Mouse (Mus musculus) embryonic facial prominence, embryonic 12.5 days (tissue): ENCODE measurements around the gene Gm49416. TPM values are rescaled to one million over a fixed set of nuclear protein-coding genes. Genes with fewer than 3 reads are reported as not detected.

Source experiments
- ATAC-seq: fragments of 200-750 bp; cut with Nextera tagmentation; 2 replicates; pipeline ENCODE4 v1.8.0; 2017; ENCODE audit not compliant: insufficient number of reproducible peaks, insufficient read depth, low FRiP score, low TSS enrichment
- H3K27ac ChIP-seq: fragments of 300-500 bp; sonication (generic); 2 replicates; pipeline ENCODE4 v1.5.1; 2016; ENCODE audit warnings: mild to moderate bottlenecking
- H3K27me3 ChIP-seq: fragments of 300-500 bp; sonication (generic); 2 replicates; pipeline ENCODE4 v1.6.1; 2016; ENCODE audit warnings: mild to moderate bottlenecking, moderate library complexity
- H3K36me3 ChIP-seq: fragments of 300-500 bp; sonication (generic); 2 replicates; pipeline ENCODE4 v1.6.1; 2016; ENCODE audit warnings: mild to moderate bottlenecking
- H3K4me1 ChIP-seq: fragments of 300-500 bp; sonication (generic); 2 replicates; pipeline ENCODE4 v1.6.1; 2016
- H3K4me2 ChIP-seq: fragments of 300-500 bp; sonication (generic); replicated peaks from 2 replicates; pipeline ENCODE4 v1.6.1; 2016; ENCODE audit warnings: mild to moderate bottlenecking, moderate library complexity
- H3K4me3 ChIP-seq: fragments of 300-500 bp; sonication (generic); 2 replicates; pipeline ENCODE4 v1.5.1; 2016; ENCODE audit warnings: mild to moderate bottlenecking
- H3K9ac ChIP-seq: fragments of 300-500 bp; sonication (generic); 2 replicates; pipeline ENCODE4 v1.6.1; 2016; ENCODE audit warnings: mild to moderate bottlenecking, moderate library complexity
- H3K9me3 ChIP-seq: fragments of 300-500 bp; sonication (generic); 2 replicates; pipeline ENCODE4 v1.6.1; 2016; ENCODE audit warnings: mild to moderate bottlenecking, moderate library complexity
- WGBS: fragments of 180-500 bp; shearing (Covaris S2); methylation state at CpG from one replicate; pipeline ENCODE4 v1.1.7; 2016; 5-methylcytosine and 5-hydroxymethylcytosine counted together
- polyA plus RNA-seq: library from polyadenylated mRNA; unstranded; fragments of >200 nt; fragmentation: Nextera tagmentation; extraction: Ambion mirVana; gene quantifications from 2 replicates; pipeline ENCODE4 v1.2.1, GENCODE M21; 2016

The Gm49416 gene
- polyA plus RNA-seq, 1 experiment from 2014 or later: not detected

DNA sequence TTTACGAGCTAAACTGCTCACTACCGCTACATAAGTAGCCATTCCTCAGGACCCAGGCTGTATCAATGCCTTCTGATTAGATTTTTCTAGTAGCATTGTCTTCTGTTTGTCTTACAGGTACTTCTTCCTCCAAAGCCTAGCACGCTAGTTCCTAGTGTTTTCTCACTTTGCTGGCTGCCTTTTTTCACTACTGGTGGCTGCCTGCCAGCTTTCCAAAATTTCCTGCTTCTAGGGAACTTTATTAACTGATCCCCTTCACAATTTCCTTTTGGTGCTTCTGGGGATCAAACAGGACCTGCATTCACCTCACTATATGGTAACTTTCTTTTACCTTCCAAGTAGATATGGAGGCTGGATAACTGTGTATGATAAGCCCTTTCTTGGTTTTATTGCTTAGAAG lies 10.4 kb downstream of the Gm49416 start:
- no peak for ATAC-seq
- Histone ChIP-seq H3K9me3 (no peaks in the 10 kb centered on the region), H3K4me1 (peaks cover 24% of the 10 kb centered on the region), H3K4me3 (peak overlapping the region; percentile 94), H3K27me3 (no peaks in the 10 kb centered on the region), H3K27ac (no peak overlapping the region), H3K4me2 (peak overlapping the region; percentile 59), H3K9ac (peak overlapping the region; percentile 92), H3K36me3 (peaks cover 36% of the 10 kb centered on the region)
- 68% methylated on average over 3 of the region's 3 CpGs for WGBS

DNA sequence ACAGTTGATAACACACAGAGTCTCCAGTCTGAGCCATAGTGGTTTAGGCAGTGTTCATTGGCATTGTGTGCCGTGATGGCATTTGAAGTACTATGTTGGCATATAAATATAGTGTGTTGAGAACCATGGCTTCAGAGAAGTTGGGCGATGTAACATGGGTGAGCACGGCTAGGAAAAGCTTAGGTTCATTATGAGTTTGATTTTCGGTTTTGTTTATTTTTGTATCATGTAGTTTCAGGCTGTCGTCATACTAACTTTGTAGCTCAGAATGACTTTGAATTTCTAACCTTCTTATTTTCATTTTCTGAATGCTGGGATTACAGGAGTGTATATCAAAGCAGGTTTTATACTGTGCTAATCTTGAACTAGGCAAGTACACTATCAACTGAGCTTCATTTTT lies 14.7 kb downstream of the Gm49416 start:
- Histone ChIP-seq H3K4me3 (no peak overlapping the region), H3K4me2 (no peak overlapping the region), H3K9me3 (no peaks in the 10 kb centered on the region), H3K9ac (no peak overlapping the region), H3K27me3 (no peaks in the 10 kb centered on the region), H3K4me1 (peaks cover 9% of the 10 kb centered on the region), H3K36me3 (peaks cover 58% of the 10 kb centered on the region), H3K27ac (no peak overlapping the region)
- ATAC-seq: no peak
- 90% methylated on average over 5 of the region's 5 CpGs for WGBS

DNA sequence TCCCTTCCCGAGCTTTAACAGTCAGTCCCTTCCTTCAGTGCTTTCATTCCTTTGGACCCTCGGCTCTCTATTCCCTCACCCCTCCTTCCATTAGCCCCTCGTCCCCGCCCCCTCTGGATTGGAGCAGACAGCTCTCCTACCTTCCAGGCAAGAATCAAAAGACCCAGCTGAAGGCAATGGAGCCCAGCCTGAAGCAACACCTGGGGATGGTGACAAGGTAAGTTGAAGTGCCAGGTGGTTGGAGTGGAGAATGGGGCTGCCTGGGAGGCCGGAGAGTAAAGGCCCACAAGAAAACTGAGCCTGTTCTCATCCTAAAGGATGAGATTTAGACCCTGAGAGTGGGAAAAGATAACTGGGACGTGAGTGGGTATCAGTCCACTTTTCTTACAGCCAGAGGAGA lies 19.8 kb downstream of the Gm49416 start:
- H3K9ac ChIP-seq: no peak overlapping the region
- no peak overlapping the region for H3K4me2 ChIP-seq
- H3K27me3 ChIP-seq: no peaks in the 10 kb centered on the region
- ATAC-seq: no peak
- WGBS: 92% methylated on average over 6 of the region's 6 CpGs
- no peak overlapping the region for H3K4me3 ChIP-seq
- peaks cover 95% of the 10 kb centered on the region for H3K36me3 ChIP-seq
- no peak overlapping the region for H3K27ac ChIP-seq
- H3K9me3 ChIP-seq: no peaks in the 10 kb centered on the region
- no peaks in the 10 kb centered on the region for H3K4me1 ChIP-seq

DNA sequence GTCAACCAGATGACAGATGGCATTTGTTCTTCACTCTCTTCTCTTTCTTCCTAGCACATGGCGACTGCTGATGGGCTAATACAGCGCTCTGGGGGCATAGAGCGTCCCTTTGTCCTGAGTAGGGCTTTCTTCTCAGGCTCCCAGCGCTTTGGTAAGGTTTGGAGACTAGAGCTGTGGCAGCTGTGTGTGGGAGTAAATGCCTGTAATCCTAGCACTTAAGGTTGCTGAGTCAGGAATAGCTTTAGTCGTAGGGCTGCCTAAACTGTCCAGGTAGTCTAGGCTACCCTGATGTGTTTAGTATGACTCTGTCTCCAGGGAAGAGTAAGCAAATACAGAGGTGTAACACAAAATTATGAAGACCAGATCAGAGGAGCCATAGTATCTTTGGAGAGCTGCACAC lies 23.1 kb downstream of the Gm49416 start:
- Histone ChIP-seq H3K4me1 (no peaks in the 10 kb centered on the region), H3K4me2 (no peak overlapping the region), H3K9me3 (no peaks in the 10 kb centered on the region), H3K27ac (no peak overlapping the region), H3K9ac (no peak overlapping the region), H3K27me3 (no peaks in the 10 kb centered on the region), H3K4me3 (no peak overlapping the region), H3K36me3 (peaks cover 98% of the 10 kb centered on the region)
- WGBS: 96% methylated on average over 5 of the region's 5 CpGs
- ATAC-seq: no peak

DNA sequence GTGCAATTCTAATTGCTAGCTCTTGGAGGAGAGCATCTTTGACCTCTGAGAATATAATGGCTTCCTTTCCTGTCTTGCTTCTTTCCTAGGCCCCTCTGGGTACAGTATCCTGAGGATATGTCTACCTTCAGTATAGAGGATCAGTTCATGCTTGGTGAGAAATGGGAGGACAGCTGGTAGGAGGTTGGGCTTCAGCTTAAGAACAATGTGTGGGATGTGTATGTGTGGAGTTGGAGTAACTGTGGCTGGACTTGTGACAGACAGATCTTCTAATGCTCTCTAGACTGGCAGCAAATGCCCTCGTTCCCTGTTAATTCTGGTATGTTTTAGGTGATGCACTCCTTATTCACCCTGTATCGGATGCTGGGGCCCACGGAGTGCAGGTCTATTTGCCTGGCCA lies 25.5 kb downstream of the Gm49416 start:
- Histone ChIP-seq H3K27me3 (no peaks in the 10 kb centered on the region), H3K36me3 (peaks cover 81% of the 10 kb centered on the region), H3K4me1 (no peaks in the 10 kb centered on the region), H3K4me2 (no peak overlapping the region), H3K9ac (no peak overlapping the region), H3K4me3 (no peak overlapping the region), H3K27ac (no peak overlapping the region), H3K9me3 (no peaks in the 10 kb centered on the region)
- ATAC-seq: no peak
- 95% methylated on average over 3 of the region's 3 CpGs for WGBS

DNA sequence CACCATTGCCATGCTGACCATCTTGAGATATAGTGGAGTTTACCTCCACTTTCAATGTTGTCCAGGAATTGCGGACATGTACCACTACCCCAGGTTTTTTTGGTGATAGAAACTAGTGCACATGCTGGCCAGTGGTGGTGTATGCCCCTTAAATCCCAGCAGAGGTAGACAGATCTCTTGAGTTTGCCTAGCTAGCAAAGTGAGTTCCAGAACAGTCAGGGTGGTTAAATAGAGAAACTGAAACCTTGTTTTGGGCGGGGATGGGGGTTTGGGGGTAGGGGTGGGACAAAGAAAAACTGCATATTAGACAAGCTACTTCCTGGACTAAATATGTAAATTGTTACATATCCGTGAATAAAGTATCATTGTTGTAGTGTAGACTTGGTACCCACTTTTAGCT lies 30.3 kb downstream of the Gm49416 start:
- H3K36me3 ChIP-seq: peaks cover 36% of the 10 kb centered on the region
- H3K9ac ChIP-seq: no peak overlapping the region
- no peak for ATAC-seq
- H3K4me1 ChIP-seq: peaks cover 9% of the 10 kb centered on the region
- no peaks in the 10 kb centered on the region for H3K27me3 ChIP-seq
- no peak overlapping the region for H3K27ac ChIP-seq
- WGBS: 91% methylated on average over 3 of the region's 3 CpGs
- no peak overlapping the region for H3K4me3 ChIP-seq
- no peak overlapping the region for H3K4me2 ChIP-seq
- H3K9me3 ChIP-seq: no peaks in the 10 kb centered on the region

DNA sequence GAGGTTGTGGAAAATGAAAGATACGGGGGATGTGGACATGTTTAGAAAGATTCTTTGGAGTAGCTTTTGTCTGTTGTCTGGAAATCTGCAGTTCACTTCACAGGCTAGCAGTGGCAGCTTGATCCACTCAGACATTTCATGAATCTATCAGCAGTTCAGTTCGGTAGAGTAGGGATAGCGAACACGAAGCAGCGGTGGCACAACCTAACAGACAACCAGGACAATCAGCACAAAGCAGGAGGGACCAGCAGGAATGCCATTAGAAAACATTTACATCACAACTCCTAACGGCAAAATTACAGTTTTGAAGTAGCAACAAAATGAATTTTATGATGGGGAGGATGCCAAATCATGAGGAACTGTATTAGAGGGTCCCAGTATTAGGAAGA lies 31.0 kb downstream of the Gm49416 start:
- Histone ChIP-seq H3K27me3 (no peaks in the 10 kb centered on the region), H3K36me3 (peaks cover 29% of the 10 kb centered on the region), H3K27ac (peak overlapping the region; percentile 89), H3K4me2 (peak overlapping the region; percentile 82), H3K4me3 (peak overlapping the region; percentile 72), H3K9me3 (no peaks in the 10 kb centered on the region), H3K9ac (no peak overlapping the region), H3K4me1 (peaks cover 9% of the 10 kb centered on the region)
- 64% methylated on average over 6 of the region's 6 CpGs for WGBS
- no peak for ATAC-seq

DNA sequence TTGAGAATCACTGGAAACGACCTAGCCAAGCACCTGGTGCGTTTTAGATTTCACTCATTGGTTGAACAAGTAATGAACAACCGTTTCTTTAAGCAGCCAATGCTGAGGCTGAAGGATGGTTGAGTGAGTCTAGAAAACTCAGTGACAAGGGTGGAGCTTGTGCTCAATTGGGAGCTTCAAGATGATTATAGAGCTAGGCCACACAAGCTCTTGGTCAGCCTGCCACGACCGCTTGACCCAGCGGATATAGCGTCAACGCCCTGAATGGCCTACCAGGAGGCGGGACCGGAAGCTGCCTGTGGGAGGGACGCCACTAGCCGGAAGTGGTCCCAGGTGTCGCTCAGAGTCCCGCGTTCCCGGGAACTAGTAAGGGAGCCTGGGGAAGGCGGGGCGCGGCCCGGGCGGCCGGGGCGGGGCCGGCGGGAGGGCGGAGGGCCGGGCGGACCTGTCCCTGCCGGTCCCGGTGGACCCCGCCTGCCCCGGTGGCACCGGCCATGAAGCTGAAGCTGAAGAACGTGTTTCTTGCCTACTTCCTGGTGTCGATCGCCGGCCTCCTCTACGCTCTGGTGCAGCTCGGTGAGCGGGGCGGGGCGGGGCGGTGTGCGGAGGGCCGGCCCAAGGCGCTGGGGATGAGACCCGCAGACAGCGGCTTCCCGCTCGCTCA lies 31.5 kb downstream of the Gm49416 start, which contains the start of gene B3gat3:
TSS of gene B3gat3 (plus strand) at position 302 of the 664 bp plus-strand sequence.
- Histone ChIP-seq H3K4me3 (peak within 1 kb of the TSS; percentile 72), H3K27ac (peak within 1 kb of the TSS; percentile 89), H3K9ac (peak within 1 kb of the TSS; percentile 76), H3K27me3 (no peaks in the 10 kb centered on the region), H3K4me2 (peak within 1 kb of the TSS; percentile 82), H3K36me3 (peaks cover 24% of the 10 kb centered on the region), H3K9me3 (no peaks in the 10 kb centered on the region), H3K4me1 (peaks cover 9% of the 10 kb centered on the region)
- WGBS: 3% methylated on average over 50 of the region's 50 CpGs
- peak; percentile 95 for ATAC-seq

DNA sequence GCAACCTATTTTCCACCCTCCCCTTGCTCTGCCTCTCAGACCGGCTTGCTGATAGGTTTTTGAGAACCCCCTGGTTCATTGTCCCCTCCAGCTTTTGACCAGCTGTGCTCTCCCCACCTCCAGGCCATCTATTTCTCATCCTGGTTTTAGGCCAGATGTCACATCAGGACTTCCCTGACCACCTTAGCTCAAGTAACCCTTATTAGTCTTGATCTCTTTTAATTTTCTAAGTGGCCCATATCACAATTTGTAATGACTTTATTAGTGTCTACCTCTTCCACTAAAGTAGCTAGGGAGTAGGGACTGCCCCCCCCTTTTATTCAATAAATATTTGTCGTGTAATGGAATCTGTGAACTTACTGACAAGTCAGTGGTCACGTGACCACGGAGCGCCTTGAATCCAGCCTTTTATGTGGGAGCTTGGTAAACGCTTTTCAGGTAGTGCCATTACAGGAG lies 32.1 kb downstream of the Gm49416 start:
- H3K27ac ChIP-seq: peak overlapping the region; percentile 89

DNA sequence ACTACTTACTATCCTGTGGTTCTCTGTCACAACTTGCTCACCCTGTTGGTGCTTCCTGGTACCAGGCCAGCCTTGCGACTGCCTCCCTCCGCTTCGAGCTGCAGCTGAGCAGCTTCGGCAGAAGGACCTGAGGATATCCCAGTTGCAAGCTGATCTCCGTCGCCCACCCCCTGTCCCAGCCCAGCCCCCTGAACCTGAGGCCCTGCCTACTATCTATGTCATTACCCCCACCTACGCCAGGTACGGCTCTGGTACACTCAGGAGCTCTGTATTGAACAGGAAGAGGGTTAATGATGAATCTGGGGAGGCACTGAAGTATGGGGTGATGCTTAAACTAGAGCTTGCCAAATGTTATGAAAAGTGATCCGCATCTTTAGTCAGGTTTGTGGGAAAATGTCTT lies 33.0 kb downstream of the Gm49416 start:
- WGBS: 53% methylated on average over 9 of the region's 9 CpGs
- Histone ChIP-seq H3K4me2 (peak overlapping the region; percentile 82), H3K9ac (no peak overlapping the region), H3K4me3 (0 out of 2 replicates have a peak overlapping the region, but pooled peaks have one; percentile 72), H3K36me3 (peaks cover 23% of the 10 kb centered on the region), H3K27me3 (no peaks in the 10 kb centered on the region), H3K9me3 (no peaks in the 10 kb centered on the region), H3K27ac (no peak overlapping the region), H3K4me1 (peaks cover 9% of the 10 kb centered on the region)
- ATAC-seq: no peak

More for the DNA sequence above, 32.1 kb downstream of the Gm49416 start:
- H3K4me3 ChIP-seq: peak overlapping the region; percentile 72
- H3K4me1 ChIP-seq: peaks cover 9% of the 10 kb centered on the region
- peaks cover 24% of the 10 kb centered on the region for H3K36me3 ChIP-seq
- no peaks in the 10 kb centered on the region for H3K9me3 ChIP-seq
- H3K9ac ChIP-seq: peak overlapping the region; percentile 76
- no peak; the same call in 1 of the 2 replicates for ATAC-seq
- no peaks in the 10 kb centered on the region for H3K27me3 ChIP-seq
- peak overlapping the region; percentile 82 for H3K4me2 ChIP-seq
- 2% methylated on average over 6 of the region's 6 CpGs for WGBS

DNA sequence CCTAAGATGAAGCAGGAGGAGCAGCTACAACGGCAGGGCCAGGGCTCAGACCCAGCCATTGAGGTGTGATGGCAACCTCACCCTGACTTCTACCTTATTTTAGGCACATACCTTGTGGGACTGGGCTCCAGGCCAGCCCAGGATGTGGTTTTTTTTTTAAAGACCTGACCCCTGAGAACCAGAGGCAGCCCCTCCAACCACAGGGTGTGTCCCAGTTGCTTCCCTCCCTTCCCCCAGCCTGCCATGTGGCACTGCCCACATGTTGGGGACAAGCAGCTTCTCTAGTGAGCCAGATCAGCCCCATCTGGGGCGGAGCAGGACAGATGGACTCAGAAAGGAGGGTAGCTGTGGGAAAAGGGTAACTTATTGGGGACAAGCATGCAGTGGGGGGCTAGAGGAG lies 38.0 kb downstream of the Gm49416 start:
- WGBS: 85% methylated on average over 2 of the region's 2 CpGs
- no peaks in the 10 kb centered on the region for H3K27me3 ChIP-seq
- peaks cover 21% of the 10 kb centered on the region for H3K36me3 ChIP-seq
- H3K9me3 ChIP-seq: no peaks in the 10 kb centered on the region
- no peak overlapping the region for H3K27ac ChIP-seq
- peaks cover 10% of the 10 kb centered on the region for H3K4me1 ChIP-seq
- no peak for ATAC-seq
- H3K9ac ChIP-seq: no peak overlapping the region
- H3K4me3 ChIP-seq: no peak overlapping the region
- H3K4me2 ChIP-seq: no peak overlapping the region

DNA sequence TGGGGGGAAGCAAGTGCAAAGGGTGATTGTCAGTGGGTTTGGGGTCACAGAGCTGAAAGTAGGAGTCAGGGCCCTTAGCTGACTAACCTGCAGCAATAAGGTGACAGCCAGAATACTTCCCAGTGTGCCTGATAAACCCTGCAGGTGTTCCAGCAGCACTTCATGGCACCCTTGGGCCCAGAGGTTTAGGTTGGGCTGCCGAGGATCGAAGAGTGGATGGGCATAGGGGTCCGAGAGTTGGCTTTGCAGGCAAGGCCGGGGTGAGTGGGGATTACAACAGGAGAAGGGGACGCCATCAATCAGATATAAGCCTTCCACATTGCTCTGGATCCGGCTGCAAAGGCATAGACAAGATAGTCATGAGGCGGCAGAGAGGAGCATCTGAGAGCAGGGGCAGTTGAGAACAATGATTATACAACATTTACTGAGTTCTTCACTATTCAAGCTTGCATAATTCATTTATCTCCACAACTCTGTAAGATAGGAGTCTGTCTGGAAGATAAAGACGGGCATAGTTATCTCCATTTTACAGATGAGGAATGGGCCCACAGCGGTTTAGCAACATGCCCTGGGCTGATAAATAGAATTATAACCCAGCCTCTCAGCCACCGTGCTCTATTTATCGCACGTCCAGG lies 39.3 kb downstream of the Gm49416 start:
- H3K4me2 ChIP-seq: no peak overlapping the region
- H3K4me1 ChIP-seq: peaks cover 9% of the 10 kb centered on the region; the same call in 1 of the 2 replicates
- peaks cover 20% of the 10 kb centered on the region for H3K36me3 ChIP-seq
- no peak overlapping the region for H3K4me3 ChIP-seq
- H3K9me3 ChIP-seq: no peaks in the 10 kb centered on the region
- no peak for ATAC-seq
- no peak overlapping the region for H3K27ac ChIP-seq
- 88% methylated on average over 12 of the region's 12 CpGs for WGBS
- no peak overlapping the region for H3K9ac ChIP-seq
- H3K27me3 ChIP-seq: no peaks in the 10 kb centered on the region
